Comparison of ENCODE assay signal across 8 mouse cellular contexts in the genomic region with DNA sequence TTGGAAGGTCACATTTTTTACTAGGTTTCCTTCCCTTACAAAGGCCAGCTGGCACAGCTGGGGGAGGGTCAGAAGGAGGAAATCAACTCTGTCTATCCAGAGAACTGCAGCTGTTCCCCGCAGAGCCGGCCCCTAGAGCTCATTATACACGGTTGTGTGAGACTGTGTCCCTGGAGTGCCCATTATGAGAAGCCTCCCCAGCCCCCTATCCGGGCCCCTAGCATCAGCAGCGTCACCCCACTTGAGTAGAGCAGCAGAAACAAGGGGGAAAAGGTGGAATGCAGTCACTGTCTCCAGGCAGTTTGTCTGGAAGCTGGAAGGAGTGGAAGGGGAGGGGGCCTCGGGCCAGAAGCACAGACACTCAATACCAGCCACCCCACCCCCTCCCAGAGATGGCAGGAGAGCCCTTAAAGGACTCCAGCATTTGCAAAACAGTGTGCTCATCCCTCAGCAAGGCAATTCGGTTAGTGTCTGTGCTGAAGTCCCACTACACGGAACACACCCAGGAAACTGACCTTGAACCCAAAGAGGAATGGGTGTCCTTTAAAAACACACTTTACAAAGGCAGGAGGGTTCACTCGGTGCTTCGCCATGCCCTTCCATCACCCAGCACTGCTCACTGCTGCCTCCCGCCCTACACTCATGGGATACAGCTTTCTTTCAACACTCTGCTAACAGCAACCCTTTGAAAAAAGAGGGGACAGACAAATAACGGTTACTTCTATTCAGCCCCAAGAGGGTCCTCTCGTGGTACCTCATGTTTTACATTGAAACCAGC. TPM values are rescaled to one million over a fixed set of nuclear protein-coding genes. Genes with fewer than 3 reads are reported as not detected.
DNase-seq lines count a peak whose midpoint lies in the region; ATAC-seq lines count a peak whose summit lies in the region.

No protein-coding gene starts in this region.

- peak overlapping the region; percentile 73 for H3K4me2 ChIP-seq in heart, embryonic 13.5 days
- H3K4me2 ChIP-seq in liver, embryonic 11.5 days = peak overlapping the region; percentile 64
- H3K4me2 ChIP-seq in stomach, embryonic 14.5 days (replicated peaks; ENCODE audit: low read depth, low read length) = peak overlapping the region; percentile 47

- H3K36me3 ChIP-seq in heart, embryonic 13.5 days = no peaks in the 10 kb centered on the region
- no peaks in the 10 kb centered on the region for H3K36me3 ChIP-seq in liver, embryonic 11.5 days (ENCODE audit: control insufficient read depth, insufficient read depth, low read length)
- no peaks in the 10 kb centered on the region for H3K36me3 ChIP-seq in stomach, embryonic 14.5 days (ENCODE audit: control insufficient read depth, insufficient read depth, low read length)

- no peak overlapping the region; the same call in 1 of the 2 replicates for H3K27ac ChIP-seq in heart, embryonic 13.5 days (replicated peaks)
- no peak overlapping the region for H3K27ac ChIP-seq in liver, embryonic 11.5 days (ENCODE audit: low read depth, low read length)
- peak overlapping the region; percentile 55; the same call in 1 of the 2 replicates for H3K27ac ChIP-seq in stomach, embryonic 14.5 days (ENCODE audit: low read length)

- peak overlapping the region; percentile 33 for H3K9ac ChIP-seq in heart, embryonic 13.5 days
- H3K9ac ChIP-seq in liver, embryonic 11.5 days (ENCODE audit: low read depth, low read length) = no peak overlapping the region
- H3K9ac ChIP-seq in stomach, embryonic 14.5 days (replicated peaks; ENCODE audit: low read depth, low read length) = 0 out of 2 replicates have a peak overlapping the region, but pooled peaks have one; percentile 3

- H3K4me1 ChIP-seq in heart, embryonic 13.5 days = no peaks in the 10 kb centered on the region
- H3K4me1 ChIP-seq in liver, embryonic 11.5 days (replicated peaks; ENCODE audit: control insufficient read depth, insufficient read depth, low read length) = no peaks in the 10 kb centered on the region
- H3K4me1 ChIP-seq in stomach, embryonic 14.5 days (ENCODE audit: control insufficient read depth, insufficient read depth, low read length) = no peaks in the 10 kb centered on the region

- H3K4me3 ChIP-seq in heart, embryonic 13.5 days = peak overlapping the region; percentile 62
- H3K4me3 ChIP-seq in liver, embryonic 11.5 days (ENCODE audit: low read depth, low read length) = peak overlapping the region; percentile 55
- H3K4me3 ChIP-seq in stomach, embryonic 14.5 days (ENCODE audit: low read depth, low read length) = peak overlapping the region; percentile 49

- peaks cover 6% of the 10 kb centered on the region; the same call in 1 of the 2 replicates for H3K27me3 ChIP-seq in heart, embryonic 13.5 days (replicated peaks)
- H3K27me3 ChIP-seq in liver, embryonic 11.5 days (replicated peaks; ENCODE audit: control insufficient read depth, insufficient read depth, low read length) = peaks cover 10% of the 10 kb centered on the region
- H3K27me3 ChIP-seq in stomach, embryonic 14.5 days (ENCODE audit: control insufficient read depth, insufficient read depth, low read length) = no peaks in the 10 kb centered on the region

- no peak for ATAC-seq in heart, embryonic 13.5 days (ENCODE audit: extremely low read depth, insufficient number of reproducible peaks, low FRiP score, low TSS enrichment)
- ATAC-seq in liver, embryonic 11.5 days (replicated peaks; ENCODE audit: low FRiP score) = peak; percentile 32; the same call in 1 of the 2 replicates
- ATAC-seq in stomach, embryonic 14.5 days (ENCODE audit: insufficient number of reproducible peaks, insufficient read depth, low FRiP score, low read depth) = peak; percentile 62

- H3K9me3 ChIP-seq in heart, embryonic 13.5 days = peaks cover 6% of the 10 kb centered on the region; the same call in 1 of the 2 replicates
- H3K9me3 ChIP-seq in liver, embryonic 11.5 days (ENCODE audit: control insufficient read depth, low read length) = no peaks in the 10 kb centered on the region
- H3K9me3 ChIP-seq in stomach, embryonic 14.5 days (ENCODE audit: control insufficient read depth, low read depth, low read length) = no peaks in the 10 kb centered on the region

- DNase-seq in adrenal gland, postnatal 14 days = peak; percentile 3
- DNase-seq in adrenal gland, postnatal 25 days = no peak
- peak; percentile 21 for DNase-seq in NIH3T3 (ENCODE audit: low read depth)
- DNase-seq in liver, embryonic 11.5 days (ENCODE audit: low spot score) = peak; percentile 32
- DNase-seq in frontal cortex, postnatal 25 days (ENCODE audit: low spot score in 2 of 2) = no peak
- DNase-seq in thymus, postnatal 14 days = no peak

- WGBS in heart, embryonic 13.5 days = 19% methylated on average over 13 of the region's 13 CpGs
- WGBS in liver, embryonic 11.5 days = 34% methylated on average over 13 of the region's 13 CpGs
- WGBS in stomach, embryonic 14.5 days = 28% methylated on average over 13 of the region's 13 CpGs

RNA-seq across cellular contexts. Expression of gene Peg12, which starts 1.9 kb away (rescaled TPM):
- 3.9 and 4.3 TPM in 2 replicates for total RNA-seq in adrenal gland, postnatal 14 days (2021)
- 2.0 and 3.1 TPM in 2 replicates for total RNA-seq in adrenal gland, postnatal 25 days (2021)
- polyA plus RNA-seq in heart, embryonic 13.5 days (2015; fragmentation: Nextera tagmentation; extraction: Ambion mirVana) = 9.9 and 10.7 TPM in 2 replicates
- polyA plus RNA-seq in liver, embryonic 11.5 days (2014; fragmentation: Nextera tagmentation; extraction: Ambion mirVana) = 13.0 TPM in 2 replicates
- polyA plus RNA-seq in stomach, embryonic 14.5 days (2014; fragmentation: Nextera tagmentation; extraction: Ambion mirVana) = 30.7 and 34.4 TPM in 2 replicates

RNA-seq across cellular contexts. Expression of gene Mkrn3, which starts 42.5 kb away (rescaled TPM):
- total RNA-seq in adrenal gland, postnatal 14 days (2021) = 0.78 and 1.4 TPM in 2 replicates
- total RNA-seq in adrenal gland, postnatal 25 days (2021) = 1.3 and 1.9 TPM in 2 replicates
- 2.6 and 3.0 TPM in 2 replicates for polyA plus RNA-seq in heart, embryonic 13.5 days (2015; fragmentation: Nextera tagmentation; extraction: Ambion mirVana)
- 1.9 and 2.0 TPM in 2 replicates for polyA plus RNA-seq in liver, embryonic 11.5 days (2014; fragmentation: Nextera tagmentation; extraction: Ambion mirVana)
- polyA plus RNA-seq in stomach, embryonic 14.5 days (2014; fragmentation: Nextera tagmentation; extraction: Ambion mirVana) = 6.2 and 8.6 TPM in 2 replicates

Comparison
In these comparisons a context has a peak if more than half of its experiments do, and no peak if none do; other contexts are left out.
1. DNase-seq: peak in adrenal gland, postnatal 14 days (single experiment), NIH3T3 (single experiment) and liver, embryonic 11.5 days (single experiment); none in adrenal gland, postnatal 25 days (single experiment), frontal cortex, postnatal 25 days (0 of 2) and thymus, postnatal 14 days (single experiment).
2. Peak in every context shown above with its lines, with median percentiles within 50 percentile points of each other: H3K4me2 ChIP-seq and H3K4me3 ChIP-seq.